Mouse (Mus musculus) lung, adult 18-20 months (tissue): ENCODE data around the gene Ppp2r2d.

Experiments
- DNase-seq, 2 experiments: peaks; one replicate each; pipeline ENCODE4 v3.0.0; 2022; ENCODE audit warnings: mixed read lengths in 2 of 2

Ppp2r2d gene

DNA sequence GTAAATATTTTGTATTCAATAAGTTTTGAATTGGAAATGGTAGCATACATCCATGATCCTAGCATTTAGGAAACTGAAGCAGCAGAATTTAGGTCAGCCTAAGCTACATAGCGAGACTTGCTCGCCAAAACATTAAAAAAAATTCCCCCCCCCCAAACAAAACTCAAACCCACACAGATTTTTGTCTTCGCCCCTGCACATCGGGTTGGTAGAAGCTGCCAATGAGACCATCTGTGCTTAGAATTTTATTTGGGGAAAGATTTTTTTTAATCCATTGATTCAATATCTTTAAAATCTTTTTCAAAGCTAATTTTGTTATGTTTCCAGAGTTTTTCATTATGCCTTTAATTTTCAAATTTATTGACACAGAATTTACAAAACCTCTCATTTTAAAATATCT lies 82.6 kb downstream of the Ppp2r2d start:
- no peak for DNase-seq
